Mouse (Mus musculus) cortical plate, adult 2 months (tissue): Measurements from ENCODE around the gene Cldnd2.

Experiments
- CTCF ChIP-seq: fragments of 200-500 bp; IDR thresholded peaks from 2 replicates; pipeline ENCODE4 v1.5.1; 2011; ENCODE audit warnings: mild to moderate bottlenecking, control low read depth, low read length; ENCODE audit not compliant: insufficient read depth; ENCODE audit errors: extremely low read depth
- POLR2A ChIP-seq: fragments of 200-500 bp; IDR thresholded peaks from 2 replicates; pipeline ENCODE4 v1.6.1; 2011; ENCODE audit warnings: mild to moderate bottlenecking, low read length, control low read depth; ENCODE audit not compliant: insufficient read depth; ENCODE audit errors: extremely low read depth

DNA sequence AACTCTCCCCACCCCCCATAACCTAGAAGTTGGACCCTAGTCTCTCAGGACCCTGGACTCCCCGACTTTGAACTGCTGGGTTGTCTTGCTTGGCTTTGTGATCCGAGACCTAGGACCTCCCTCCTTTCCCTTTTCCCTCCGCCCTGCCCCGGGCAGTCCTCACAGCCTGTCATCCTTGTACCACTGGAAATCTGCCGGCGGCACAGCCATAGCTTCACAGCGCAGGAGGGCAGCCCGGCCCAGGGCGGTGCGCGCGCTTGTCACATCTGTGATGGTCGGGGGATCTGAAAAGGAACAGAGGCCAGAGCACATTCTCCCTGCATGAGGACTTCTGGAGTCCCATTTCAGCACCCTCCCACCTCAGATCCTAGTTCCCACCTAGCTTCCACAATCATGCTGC lies 35.8 kb downstream of the Cldnd2 start:
- TF ChIP-seq CTCF: no peak
- no peak for TF ChIP-seq POLR2A
